Mouse (Mus musculus) right cerebral cortex, postnatal 36 days (tissue): ENCODE measurements at regions not wholly inside any gene's neighbourhood (a gene's known extent, or its start where the extent isn't known, plus 50 kb on each side); places are given as distances from the start of the nearest gene placed in this dataset.
A peak's percentile ranks its signal among the peaks of the same experiment; 100 is the strongest.

Source experiments
- DNase-seq, 2 experiments: peaks; one replicate each; pipeline ENCODE4 v3.0.0; 2022; ENCODE audit warnings: low spot score in 2 of 2, mixed read lengths in 1 of 2

GRCm38 (mm10) chr1:64297343-64297742, 175.3 kb upstream of the Klf7 start:
- no peak for DNase-seq

- DNase-seq = no peak
These were observed 173.4 kb upstream of the Klf7 start for GRCm38 (mm10) chr1:64295512-64295945.

- no peak for DNase-seq
These were observed 173.0 kb upstream of the Klf7 start for GRCm38 (mm10) chr1:64295051-64295450.

DNA sequence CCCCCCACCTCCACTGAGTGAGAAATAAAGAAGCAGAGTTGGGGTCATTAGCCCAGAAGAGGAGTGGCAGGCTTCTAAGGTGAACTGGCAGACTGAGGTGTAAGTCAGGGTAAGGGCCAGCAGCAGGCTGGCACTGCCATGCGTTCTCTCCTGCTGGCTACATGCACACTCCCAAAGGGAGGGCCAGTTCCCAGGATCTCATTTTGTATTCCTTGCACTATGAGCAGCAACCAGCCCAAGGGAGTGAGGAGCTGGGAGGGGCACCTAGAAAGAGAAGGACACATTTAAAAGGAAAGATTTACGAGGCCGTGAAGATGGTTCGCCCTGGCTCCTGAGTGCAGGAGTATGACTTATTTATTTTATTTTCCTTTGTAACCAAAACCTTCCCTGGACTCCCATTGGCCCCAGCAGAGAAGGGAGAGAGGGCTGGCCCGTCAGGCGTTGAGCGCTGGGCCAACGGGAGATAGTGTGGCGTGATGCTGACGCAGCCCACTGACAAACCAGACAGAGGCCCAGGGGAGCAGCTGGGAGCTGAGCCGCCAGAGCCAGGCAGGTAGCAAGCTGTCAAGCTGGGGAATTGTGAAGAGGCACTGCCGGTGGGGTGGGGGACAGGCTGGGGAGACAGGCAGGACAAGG, 166.8 kb upstream of the Klf7 start:
- peak in 1 of 2 experiments; percentile 29 for DNase-seq

GRCm38 (mm10) chr1:64287068-64287467, 165.0 kb upstream of the Klf7 start:
- DNase-seq = no peak

- no peak for DNase-seq
These were observed 162.6 kb upstream of the Klf7 start for GRCm38 (mm10) chr1:64284656-64285055.

GRCm38 (mm10) chr1:64275865-64276264, 153.8 kb upstream of the Klf7 start:
- no peak for DNase-seq

DNA sequence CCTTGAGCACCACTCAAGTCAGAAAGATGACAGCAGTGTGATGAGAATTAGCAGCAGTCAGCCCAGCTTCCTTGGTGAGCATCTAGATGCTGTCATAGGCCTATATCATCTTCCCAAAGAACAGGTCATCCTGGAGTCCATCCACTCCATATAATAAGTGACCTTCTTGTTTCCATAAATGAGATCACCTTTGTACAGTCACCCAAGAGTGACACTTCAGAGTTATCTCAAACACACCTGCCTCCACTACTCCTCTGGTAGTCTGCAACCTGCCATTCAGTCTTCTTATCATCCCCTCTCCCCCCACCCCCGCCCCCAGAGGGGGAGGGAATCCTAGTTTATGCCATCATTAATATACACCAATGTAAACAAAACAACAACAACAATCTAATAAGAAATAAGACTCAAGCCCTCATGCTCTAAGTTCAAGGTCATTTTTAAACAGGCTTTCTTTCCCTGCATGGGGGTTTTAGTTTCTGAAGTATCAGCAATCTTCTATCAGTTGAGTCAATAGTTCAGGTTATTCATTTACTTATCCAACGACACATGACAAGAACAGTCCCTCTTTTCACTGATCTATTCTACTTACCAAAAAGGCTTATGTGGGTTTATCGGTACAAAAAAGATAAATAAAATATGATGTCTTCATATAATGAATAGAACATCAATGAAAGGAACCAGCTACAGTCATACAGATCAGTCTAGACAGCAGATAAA, 153.2 kb upstream of the Klf7 start:
- no peak for DNase-seq

DNA sequence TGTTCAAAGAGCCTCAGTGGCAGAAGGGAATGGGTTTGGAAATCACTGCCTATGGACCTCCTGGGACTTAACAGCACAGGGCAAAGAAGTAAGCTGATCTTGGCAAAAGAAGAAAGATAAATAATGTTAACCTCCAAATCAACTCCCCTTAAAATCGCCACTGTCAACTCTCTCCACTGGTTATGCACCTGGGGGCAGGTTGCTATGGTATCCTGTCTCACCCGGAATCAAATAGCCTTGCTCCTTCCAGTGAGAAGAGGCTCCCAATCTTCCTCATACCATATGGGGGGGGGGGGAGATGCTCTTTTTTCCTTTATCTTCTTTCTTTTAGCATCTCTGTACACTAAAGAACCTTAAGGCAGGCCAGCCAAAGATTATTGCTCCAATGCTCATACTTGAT, 135.2 kb upstream of the Klf7 start:
- no peak for DNase-seq

- no peak for DNase-seq
These were observed 133.6 kb upstream of the Klf7 start for GRCm38 (mm10) chr1:64255554-64256295.

- DNase-seq = no peak
These were observed 132.6 kb upstream of the Klf7 start for GRCm38 (mm10) chr1:64254673-64255072.

DNA sequence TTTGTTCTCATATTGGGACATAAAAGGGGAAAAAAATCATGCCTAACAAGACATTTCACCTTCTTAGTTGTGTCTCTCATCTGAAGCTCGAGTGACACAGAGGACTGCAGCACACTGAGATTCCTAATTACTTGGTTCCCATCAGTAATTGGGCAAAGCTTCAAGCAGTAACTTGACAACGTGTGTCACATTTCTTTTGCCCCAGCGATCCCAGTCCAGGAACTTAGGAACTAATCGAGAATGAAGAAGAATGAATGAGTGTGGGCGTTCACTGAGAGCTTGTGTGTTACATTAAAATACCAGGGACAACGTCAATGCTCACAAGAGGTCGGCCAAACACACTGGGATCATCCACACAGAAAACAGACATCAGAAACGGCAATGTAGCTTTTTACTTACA, 131.9 kb upstream of the Klf7 start:
- DNase-seq = no peak

- no peak for DNase-seq
These were observed 120.3 kb upstream of the Klf7 start for GRCm38 (mm10) chr1:64242401-64242800.

DNA sequence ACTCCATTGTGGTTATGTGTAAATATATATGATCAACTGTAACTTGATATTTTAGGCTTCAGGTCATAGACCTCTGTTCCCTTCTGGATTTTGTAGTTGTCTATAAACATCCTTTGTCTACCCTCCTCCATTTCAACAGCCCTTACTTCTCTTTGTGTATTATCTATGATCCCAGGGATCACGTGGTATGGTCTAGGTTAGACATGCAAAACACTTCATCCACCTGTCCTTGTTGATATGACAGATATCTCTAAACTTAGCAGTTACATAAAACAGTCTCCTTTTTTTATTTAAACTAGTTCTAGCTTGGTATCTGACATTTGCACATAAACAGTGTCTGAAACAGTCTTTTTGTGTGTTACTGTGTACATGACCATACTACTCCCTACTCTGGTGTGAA, 107.6 kb upstream of the Klf7 start:
- DNase-seq = no peak

GRCm38 (mm10) chr1:64226001-64226918, 104.2 kb upstream of the Klf7 start:
- peak; percentile 42 to 43 for DNase-seq

- DNase-seq = no peak
These were observed 102.0 kb upstream of the Klf7 start for GRCm38 (mm10) chr1:64223779-64224687.

GRCm38 (mm10) chr1:64222475-64222874, 100.4 kb upstream of the Klf7 start:
- DNase-seq = no peak

GRCm38 (mm10) chr1:64220486-64220885, 98.4 kb upstream of the Klf7 start:
- DNase-seq = no peak

DNA sequence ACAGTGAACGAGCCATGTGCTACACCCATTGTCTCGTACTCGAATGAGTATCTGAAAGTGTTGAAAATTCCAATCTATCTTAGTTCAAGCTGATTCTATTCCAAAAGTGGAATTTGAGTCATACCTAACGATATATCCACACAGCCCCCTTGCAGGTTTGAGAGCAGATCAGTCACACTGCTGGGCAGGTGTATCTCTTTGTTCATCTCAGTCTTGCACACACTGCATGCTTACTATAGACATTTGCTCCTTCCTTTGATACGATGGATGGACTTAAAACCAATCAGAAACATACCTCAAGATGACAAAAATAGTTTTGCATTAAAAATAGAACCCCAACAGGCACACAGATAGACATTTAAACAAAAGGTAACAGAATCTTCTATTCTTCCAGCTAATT, 98.0 kb upstream of the Klf7 start:
- DNase-seq = no peak

- no peak for DNase-seq
These were observed 93.6 kb upstream of the Klf7 start for GRCm38 (mm10) chr1:64215646-64216045.

DNA sequence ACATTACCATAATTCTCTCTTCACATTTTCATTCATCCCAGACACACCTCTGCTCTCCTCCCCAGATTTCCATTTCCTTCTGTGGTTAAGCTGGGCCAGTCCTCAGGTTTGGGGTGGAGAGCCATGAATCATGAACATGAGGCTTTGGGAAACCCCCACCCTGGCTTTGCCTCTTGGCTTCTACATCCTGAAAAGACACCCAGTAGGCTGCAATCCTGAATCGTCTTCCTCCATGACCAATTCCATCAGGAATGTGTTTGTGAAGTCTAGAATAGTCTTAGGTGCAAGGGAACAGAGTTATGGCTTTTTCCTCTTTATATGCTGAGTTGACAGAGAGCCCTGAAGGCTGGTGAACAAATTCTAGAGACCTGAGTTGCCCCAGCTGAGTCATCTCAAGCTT, 87.0 kb upstream of the Klf7 start:
- DNase-seq = no peak
